Mouse (Mus musculus) right cerebral cortex, postnatal 10 days (tissue): ENCODE data around the gene Gm3435.
"Not testable (repeated sequence)": the region's sequence is repeated elsewhere in the genome, so short reads cannot be mapped to it uniquely, and the experiment has no call there.

Source experiments
- DNase-seq, 2 experiments: peaks; one replicate each; pipeline ENCODE4 v3.0.0; 2021; ENCODE audit warnings: low spot score in 2 of 2

Gene Gm3435

GRCm38 (mm10) chr17:15009706-15010413 is at the start of gene Gm3435:
Gene Gm3435, plus strand, starts transcription at chr17:15010176.
- DNase-seq = not testable (repeated sequence)

- peak in 1 of 2 experiments; percentile 28 for DNase-seq
Measured at GRCm38 (mm10) chr17:14960520-14960919, 49.5 kb upstream of the Gm3435 start.

- DNase-seq = peak in 1 of 2 experiments; percentile 47
Measured at GRCm38 (mm10) chr17:14960951-14961556, 48.9 kb upstream of the Gm3435 start, which contains the start of gene Phf10. Gene Phf10, minus strand, starts transcription at chr17:14961273.

- not testable (repeated sequence) for DNase-seq
Measured at GRCm38 (mm10) chr17:14961557-14962154, 48.3 kb upstream of the Gm3435 start.

- not testable (repeated sequence) for DNase-seq
Measured at GRCm38 (mm10) chr17:14968373-14968913, 41.5 kb upstream of the Gm3435 start.

GRCm38 (mm10) chr17:14977718-14978361 is 32.1 kb upstream of the Gm3435 start:
- not testable (repeated sequence) for DNase-seq

GRCm38 (mm10) chr17:14978362-14979038 is 31.5 kb upstream of the Gm3435 start, which contains the start of the genes 9030025P20Rik and Gm3417:
Gene 9030025P20Rik, plus strand, starts transcription at chr17:14978468.
Gene Gm3417, minus strand, starts transcription at chr17:14978790.
- not testable (repeated sequence) for DNase-seq

GRCm38 (mm10) chr17:14990116-14990702 is 19.8 kb upstream of the Gm3435 start:
- peak; percentile 9 to 21 for DNase-seq

GRCm38 (mm10) chr17:14992522-14993138 is 17.3 kb upstream of the Gm3435 start:
- not testable (repeated sequence) for DNase-seq

- not testable (repeated sequence) for DNase-seq
Measured at GRCm38 (mm10) chr17:14993139-14993832, 16.7 kb upstream of the Gm3435 start.

GRCm38 (mm10) chr17:14994140-14994539 is 15.8 kb upstream of the Gm3435 start:
- not testable (repeated sequence) for DNase-seq

GRCm38 (mm10) chr17:15000047-15000446 is 9.9 kb upstream of the Gm3435 start:
- DNase-seq = not testable (repeated sequence)

- DNase-seq = not testable (repeated sequence)
Measured at GRCm38 (mm10) chr17:15009088-15009487, 888 bp upstream of the Gm3435 start.

- DNase-seq = peak; percentile 39 to 56
Measured at GRCm38 (mm10) chr17:15021503-15022220, 11.7 kb downstream of the Gm3435 start.

GRCm38 (mm10) chr17:15023878-15024492 is 14.0 kb downstream of the Gm3435 start:
- DNase-seq = not testable (repeated sequence)

- not testable (repeated sequence) for DNase-seq
Measured at GRCm38 (mm10) chr17:15024502-15025193, 14.7 kb downstream of the Gm3435 start.

GRCm38 (mm10) chr17:15025513-15025912 is 15.5 kb downstream of the Gm3435 start:
- not testable (repeated sequence) for DNase-seq

- not testable (repeated sequence) for DNase-seq
Measured at GRCm38 (mm10) chr17:15031414-15031813, 21.4 kb downstream of the Gm3435 start.
